Mouse (Mus musculus) liver, embryonic 16.5 days (tissue): ENCODE measurements around the gene Mllt1. TPM values are rescaled to one million over a fixed set of nuclear protein-coding genes. Genes with fewer than 3 reads are reported as not detected.

Source experiments
- ATAC-seq: fragments of 200-750 bp; cut with Nextera tagmentation; 2 replicates; pipeline ENCODE4 v1.8.0; 2017; ENCODE audit warnings: low read depth, mild to moderate bottlenecking, moderate number of reproducible peaks, moderate library complexity
- H3K27ac ChIP-seq: fragments of 300-500 bp; sonication (generic); 2 replicates; pipeline ENCODE4 v1.5.1; 2014; ENCODE audit warnings: mild to moderate bottlenecking, low read length
- H3K27me3 ChIP-seq: fragments of 300-500 bp; sonication (generic); 2 replicates; pipeline ENCODE4 v1.6.1; 2014; ENCODE audit warnings: low read depth, low read length, mixed read lengths; ENCODE audit not compliant: control insufficient read depth, insufficient read depth
- H3K36me3 ChIP-seq: fragments of 300-500 bp; sonication (generic); 2 replicates; pipeline ENCODE4 v1.6.1; 2014; ENCODE audit warnings: mild to moderate bottlenecking; ENCODE audit not compliant: control insufficient read depth, insufficient read depth
- H3K4me1 ChIP-seq: fragments of 300-500 bp; sonication (generic); 2 replicates; pipeline ENCODE4 v1.6.1; 2014; ENCODE audit warnings: low read depth, low read length, mixed read lengths; ENCODE audit not compliant: control insufficient read depth
- H3K4me2 ChIP-seq: fragments of 300-500 bp; sonication (generic); 2 replicates; pipeline ENCODE4 v1.6.1; 2014; ENCODE audit warnings: low read depth, low read length, mixed read lengths
- H3K4me3 ChIP-seq: fragments of 300-500 bp; sonication (generic); 2 replicates; pipeline ENCODE4 v1.5.1; 2014; ENCODE audit warnings: low read depth, mild to moderate bottlenecking, low read length
- H3K9ac ChIP-seq: fragments of 300-500 bp; sonication (generic); 2 replicates; pipeline ENCODE4 v1.6.1; 2014; ENCODE audit warnings: low read depth, low read length
- H3K9me3 ChIP-seq: fragments of 300-500 bp; sonication (generic); replicated peaks from 2 replicates; pipeline ENCODE4 v1.6.1; 2016; ENCODE audit warnings: low read length; ENCODE audit not compliant: control insufficient read depth
- WGBS: fragments of 180-500 bp; shearing (Covaris S2); extraction: QIAGEN DNeasy Blood & Tissue Kit; methylation state at CpG from one replicate; pipeline ENCODE4 v1.1.7; 2014; ENCODE audit not compliant: insufficient replicate concordance; 5-methylcytosine and 5-hydroxymethylcytosine counted together
- polyA plus RNA-seq: library from polyadenylated mRNA; unstranded; fragments of >200 nt; fragmentation: Nextera tagmentation; extraction: Ambion mirVana; gene quantifications from 2 replicates; pipeline ENCODE4 v1.2.1, GENCODE M21; 2015

Gene Mllt1
- polyA plus RNA-seq: 6.2 and 7.6 TPM in 2 replicates

DNA sequence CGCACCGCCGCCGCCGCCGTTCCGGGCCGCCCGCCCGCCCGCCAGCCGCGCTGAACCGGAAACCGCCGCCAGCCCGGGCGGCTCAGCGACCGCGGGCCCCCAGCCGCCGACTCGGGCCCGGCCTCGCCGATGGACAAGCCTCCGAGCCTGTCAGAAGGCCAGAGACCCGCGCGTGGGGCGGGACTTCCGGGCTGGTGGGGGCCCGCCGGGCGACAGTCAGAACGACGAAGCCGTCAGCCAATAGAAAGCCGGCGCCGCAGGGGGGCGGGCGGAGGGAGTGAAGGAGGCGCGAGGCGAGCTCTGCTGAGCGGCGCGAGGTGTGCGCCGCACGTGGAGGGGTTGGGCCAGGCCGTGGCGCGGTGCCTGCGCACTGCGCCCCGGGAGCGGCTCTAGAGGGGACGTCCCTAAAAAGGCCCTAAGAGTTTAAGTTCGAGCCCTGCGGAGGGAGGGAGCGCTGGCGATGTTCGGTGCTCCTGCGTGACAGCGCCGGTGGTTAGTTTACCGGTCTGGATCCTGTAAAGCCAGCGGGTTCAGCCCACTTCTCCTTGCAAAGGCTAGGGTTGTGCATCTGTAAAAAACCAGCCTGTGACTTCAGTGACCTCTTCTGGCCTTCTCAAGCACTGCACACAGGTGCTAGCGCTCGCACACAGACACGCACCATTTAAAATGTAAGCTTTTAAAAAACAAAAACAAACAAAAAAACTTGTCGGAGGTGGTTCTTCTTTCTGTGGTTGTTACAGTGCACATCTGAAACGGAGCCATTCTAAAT is at the start of gene Mllt1:
Gene Mllt1 (minus strand): TSS at position 53 of the 769 bp plus-strand sequence.
- peaks cover 20% of the 10 kb centered on the region for H3K4me1 ChIP-seq
- WGBS: 4% methylated on average over 71 of the region's 76 CpGs
- peak within 1 kb of the TSS; percentile 81 for H3K9ac ChIP-seq
- H3K9me3 ChIP-seq: no peaks in the 10 kb centered on the region
- no peaks in the 10 kb centered on the region for H3K27me3 ChIP-seq
- ATAC-seq: peak; percentile 98
- H3K4me3 ChIP-seq: peak within 1 kb of the TSS; percentile 83
- H3K4me2 ChIP-seq: peak within 1 kb of the TSS; percentile 94
- H3K36me3 ChIP-seq: no peaks in the 10 kb centered on the region
- peak within 1 kb of the TSS; percentile 66 for H3K27ac ChIP-seq

DNA sequence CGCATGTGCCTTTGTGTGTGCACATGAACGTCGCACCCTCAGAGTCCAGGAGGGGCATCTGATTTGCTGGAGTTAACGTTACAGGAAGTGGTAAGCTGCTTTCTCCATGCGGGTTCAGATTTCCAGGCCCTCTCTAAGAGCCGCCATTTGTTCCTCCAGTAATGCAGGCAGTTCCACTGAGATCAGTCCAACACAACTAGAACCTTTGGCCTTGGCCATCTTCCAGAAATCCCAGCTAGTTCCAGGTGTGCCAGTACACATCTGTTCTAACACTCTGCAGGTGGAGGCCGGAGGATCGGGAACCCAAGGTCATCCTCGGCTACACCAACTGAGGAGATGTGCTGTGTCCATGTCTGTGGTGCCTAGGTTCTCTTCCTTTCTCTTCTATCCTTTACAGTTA is 49.7 kb upstream of the Mllt1 start:
- Histone ChIP-seq H3K9ac (no peak overlapping the region), H3K4me1 (peaks cover 5% of the 10 kb centered on the region), H3K4me2 (no peak overlapping the region), H3K4me3 (no peak overlapping the region), H3K27me3 (no peaks in the 10 kb centered on the region), H3K27ac (no peak overlapping the region), H3K36me3 (no peaks in the 10 kb centered on the region), H3K9me3 (no peaks in the 10 kb centered on the region)
- no peak for ATAC-seq
- WGBS: 67% methylated on average over 9 of the region's 9 CpGs

DNA sequence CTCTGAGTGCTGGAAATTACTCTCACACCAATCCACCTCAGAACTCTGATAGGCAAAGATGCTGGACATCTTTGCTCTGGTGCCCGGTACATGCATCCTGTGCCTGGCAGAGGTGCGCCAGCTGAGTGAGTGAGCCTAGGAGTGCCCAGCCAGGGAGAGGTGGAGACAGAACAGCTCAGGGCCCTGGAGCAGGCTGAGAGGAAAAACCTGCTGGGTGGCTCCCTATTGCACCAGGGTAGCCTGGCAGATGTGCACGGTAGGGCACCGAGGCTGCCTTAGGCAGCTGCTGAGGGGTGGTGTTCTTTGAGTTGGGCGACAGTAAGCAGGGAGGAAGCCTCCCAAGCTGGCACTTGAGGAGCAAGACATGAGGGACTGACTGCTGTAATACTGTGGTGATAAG is 46.8 kb upstream of the Mllt1 start, which contains the start of gene Acer1:
Gene Acer1 (minus strand): TSS at position 114 of the 400 bp plus-strand sequence.
- Histone ChIP-seq H3K4me3 (no peak within 1 kb of the TSS), H3K9me3 (no peaks in the 10 kb centered on the region), H3K36me3 (no peaks in the 10 kb centered on the region), H3K27ac (no peak within 1 kb of the TSS), H3K27me3 (no peaks in the 10 kb centered on the region), H3K4me1 (no peaks in the 10 kb centered on the region), H3K4me2 (no peak within 1 kb of the TSS), H3K9ac (no peak within 1 kb of the TSS)
- ATAC-seq: no peak
- WGBS: 74% methylated on average over 5 of the region's 5 CpGs

DNA sequence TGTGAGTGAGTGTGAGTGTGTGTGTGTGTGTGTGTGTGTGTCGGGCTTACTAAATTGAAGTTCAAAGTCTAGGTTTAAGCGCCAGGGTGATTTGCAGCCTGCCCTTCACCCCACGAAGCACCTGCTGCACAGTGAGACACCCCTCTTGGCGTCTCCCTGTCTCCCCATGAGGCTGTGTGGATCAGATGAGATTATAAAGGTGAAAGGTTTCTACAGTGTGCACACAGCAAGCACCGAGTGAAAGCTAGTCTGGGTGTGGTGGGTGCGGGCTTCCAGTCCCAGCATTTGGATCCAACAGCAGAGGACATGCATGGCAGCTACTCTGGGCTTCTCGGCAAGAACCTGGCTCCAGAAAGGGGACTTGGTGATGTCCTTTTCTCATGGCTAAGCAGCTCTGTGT is 45.8 kb upstream of the Mllt1 start:
- Histone ChIP-seq H3K27ac (no peak overlapping the region), H3K4me3 (no peak overlapping the region), H3K36me3 (no peaks in the 10 kb centered on the region), H3K9ac (no peak overlapping the region), H3K9me3 (no peaks in the 10 kb centered on the region), H3K27me3 (no peaks in the 10 kb centered on the region), H3K4me2 (no peak overlapping the region), H3K4me1 (no peaks in the 10 kb centered on the region)
- WGBS: 58% methylated on average over 7 of the region's 7 CpGs
- ATAC-seq: no peak

DNA sequence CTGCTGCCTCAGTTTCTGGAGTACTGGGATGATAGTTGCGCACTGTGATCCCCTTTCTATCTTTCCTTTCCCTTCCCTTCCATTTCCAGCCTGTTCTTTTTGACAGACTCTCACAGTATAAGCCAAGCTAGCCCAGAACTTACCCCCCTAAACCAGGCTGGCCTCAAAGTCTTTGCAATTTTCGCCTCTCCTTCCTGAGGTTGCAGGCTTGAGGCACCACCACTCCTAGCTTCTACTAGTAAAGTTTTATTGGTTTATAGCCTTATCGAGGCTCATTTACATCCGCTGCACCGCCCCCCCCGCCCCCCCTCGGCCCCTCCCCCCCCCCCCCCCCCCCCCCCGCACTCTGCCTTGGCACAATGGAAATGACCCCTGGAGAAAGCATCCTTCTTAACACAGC is 44.3 kb upstream of the Mllt1 start:
- ATAC-seq: no peak
- 22% methylated on average over 7 of the region's 8 CpGs for WGBS
- Histone ChIP-seq H3K9me3 (no peaks in the 10 kb centered on the region), H3K27ac (no peak overlapping the region), H3K4me3 (no peak overlapping the region), H3K9ac (no peak overlapping the region), H3K27me3 (no peaks in the 10 kb centered on the region), H3K4me1 (no peaks in the 10 kb centered on the region), H3K36me3 (no peaks in the 10 kb centered on the region), H3K4me2 (no peak overlapping the region)

DNA sequence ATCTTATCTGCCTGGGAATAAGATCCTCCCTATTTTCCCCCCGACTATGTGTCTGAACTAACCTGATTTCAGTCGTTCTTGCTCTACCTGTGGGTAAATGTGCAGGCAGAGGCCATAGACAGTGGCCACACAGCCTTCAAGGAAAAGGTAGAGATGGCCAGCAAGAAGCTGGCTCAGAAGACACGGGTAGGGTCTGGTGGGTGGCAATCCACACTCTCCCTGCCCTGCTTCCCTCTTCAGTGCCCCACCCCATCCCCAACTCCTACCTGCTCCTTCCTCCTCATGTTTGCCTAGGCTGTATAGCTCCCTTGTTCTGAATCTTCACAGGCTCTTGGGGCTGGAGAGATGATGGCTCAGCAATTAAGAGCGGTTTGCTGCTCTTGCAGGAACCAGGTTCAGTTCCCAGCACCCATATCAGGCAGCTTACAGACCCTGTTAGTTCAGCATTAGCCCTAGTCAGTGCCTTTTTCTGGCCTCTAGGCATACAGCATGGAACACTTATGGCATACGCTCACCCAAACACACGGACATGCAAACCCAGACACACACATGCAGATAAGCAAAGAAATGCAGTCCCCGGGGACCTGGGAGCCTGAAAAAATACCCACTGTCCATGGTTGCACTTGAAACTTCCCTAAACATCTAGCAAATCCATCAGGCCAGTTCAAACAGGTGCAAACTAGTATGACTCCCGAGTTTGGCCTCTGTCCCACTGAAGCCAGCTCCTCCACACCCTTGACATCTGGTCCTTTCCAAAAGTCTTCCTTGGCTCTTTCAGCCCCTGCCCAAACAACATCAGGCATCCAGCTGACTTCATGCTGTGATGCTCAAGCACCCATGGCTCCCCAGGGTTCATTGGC is 41.5 kb upstream of the Mllt1 start:
- H3K27ac ChIP-seq: no peak overlapping the region
- 56% methylated on average over 8 of the region's 8 CpGs for WGBS
- H3K27me3 ChIP-seq: no peaks in the 10 kb centered on the region
- no peak overlapping the region for H3K9ac ChIP-seq
- no peaks in the 10 kb centered on the region for H3K9me3 ChIP-seq
- no peak overlapping the region for H3K4me3 ChIP-seq
- no peak for ATAC-seq
- H3K36me3 ChIP-seq: no peaks in the 10 kb centered on the region
- H3K4me1 ChIP-seq: no peaks in the 10 kb centered on the region
- no peak overlapping the region for H3K4me2 ChIP-seq

DNA sequence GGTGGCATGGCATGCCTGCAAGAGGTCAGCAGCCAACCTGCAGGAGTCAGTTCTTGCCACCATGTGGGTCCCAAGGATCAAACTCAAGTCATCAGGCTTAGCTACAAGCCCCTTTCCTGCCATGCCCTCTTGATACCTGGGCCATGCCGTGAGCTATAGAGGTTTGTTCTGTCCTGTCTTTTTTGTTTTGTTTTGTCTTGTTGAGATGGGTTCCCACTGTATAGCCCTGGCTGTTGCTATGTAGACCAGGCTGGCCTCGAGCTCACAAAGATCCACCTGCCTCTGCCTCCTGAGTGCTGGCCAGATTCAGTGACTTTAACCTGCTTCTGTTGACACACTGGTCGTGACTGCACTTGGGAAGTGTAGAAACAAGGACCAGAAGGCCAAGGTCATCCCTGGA is 40.2 kb upstream of the Mllt1 start:
- WGBS: 45% methylated on average over 3 of the region's 3 CpGs
- Histone ChIP-seq H3K27me3 (no peaks in the 10 kb centered on the region), H3K36me3 (no peaks in the 10 kb centered on the region), H3K4me2 (no peak overlapping the region), H3K9me3 (no peaks in the 10 kb centered on the region), H3K27ac (no peak overlapping the region), H3K4me1 (no peaks in the 10 kb centered on the region), H3K4me3 (no peak overlapping the region), H3K9ac (no peak overlapping the region)
- ATAC-seq: no peak

DNA sequence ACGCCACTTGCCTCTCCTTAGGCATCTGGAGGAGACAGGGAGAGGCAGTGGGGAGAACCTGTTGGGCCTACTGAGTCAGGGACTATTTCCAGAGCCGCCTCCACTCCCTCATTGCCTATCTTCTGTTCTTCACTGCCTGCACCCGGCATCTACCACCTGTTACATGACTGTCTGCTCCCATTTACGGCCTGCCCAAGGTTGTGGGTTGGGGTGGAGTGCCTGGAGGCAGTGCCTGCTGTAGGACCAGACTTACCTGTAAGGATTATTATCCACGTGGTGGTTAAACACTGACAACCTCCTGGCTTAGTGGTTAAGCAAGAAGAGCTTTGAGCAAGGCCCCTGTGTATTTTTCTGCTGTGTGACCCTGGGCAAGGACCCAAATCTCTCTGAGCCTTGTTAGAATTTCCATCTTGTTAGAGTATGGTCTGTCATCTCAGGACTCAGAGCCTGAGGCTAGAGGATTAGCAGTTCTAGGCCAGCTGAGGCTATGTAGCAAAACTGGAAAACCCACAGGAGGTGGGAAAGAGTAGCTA is 39.6 kb upstream of the Mllt1 start:
- H3K27ac ChIP-seq: no peak overlapping the region
- no peaks in the 10 kb centered on the region for H3K36me3 ChIP-seq
- peaks cover 4% of the 10 kb centered on the region; the same call in 1 of the 2 replicates for H3K27me3 ChIP-seq
- H3K4me3 ChIP-seq: no peak overlapping the region
- H3K9ac ChIP-seq: no peak overlapping the region
- H3K4me1 ChIP-seq: no peaks in the 10 kb centered on the region
- 50% methylated on average over 5 of the region's 5 CpGs for WGBS
- no peaks in the 10 kb centered on the region for H3K9me3 ChIP-seq
- ATAC-seq: no peak
- H3K4me2 ChIP-seq: no peak overlapping the region
